Mouse (Mus musculus): Measurements from ENCODE around the gene Maml3.

DNA sequence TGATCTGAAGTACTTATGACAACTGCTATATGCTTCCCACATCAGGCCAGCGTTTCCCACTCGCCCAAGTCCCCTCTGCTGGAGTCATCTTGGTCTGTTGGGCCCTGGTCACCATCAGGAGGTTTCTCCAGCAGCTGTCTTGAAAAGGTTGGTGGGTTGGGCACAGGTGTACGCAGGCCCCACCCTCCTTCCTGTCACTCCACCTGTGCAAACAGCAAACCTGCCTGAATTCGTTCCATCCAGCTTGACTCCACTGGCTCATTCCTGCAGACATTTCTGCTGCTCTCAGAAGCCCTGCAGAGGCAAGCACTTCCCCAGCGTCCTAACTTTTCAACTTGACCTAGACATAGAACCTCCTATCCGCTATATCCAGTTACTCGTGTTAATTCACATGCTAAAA is 76.9 kb downstream of the Maml3 start:
- TF ChIP-seq POLR2A (IDR thresholded peaks at IDR 0.05; ENCODE audit: borderline replicate concordance, low read depth, low read length) (no peak), CTCF (IDR thresholded peaks at IDR 0.05; ENCODE audit: low read depth, low read length) (no peak)
